In genomic region chr3:105674595-105675218, GRCm38 (mm10) we compare ENCODE assay signal across 9 mouse cellular contexts. TPM values are rescaled to one million over a fixed set of nuclear protein-coding genes. Genes with fewer than 3 reads are reported as not detected.
DNase-seq lines count a peak whose midpoint lies in the region; ATAC-seq and TF ChIP-seq lines count a peak whose summit lies in the region.
"Had no signal": no experiment of that assay in that cellular context is flagged by ENCODE, and none has a peak within 500 bp of the region (broad histone marks: within the 10 kb centered on the region; RNA-seq: fewer than 3 reads in every experiment).

No protein-coding gene starts in this region.

- no peaks in the 10 kb centered on the region for H3K27me3 ChIP-seq in intestine, postnatal 0 days (replicated peaks; ENCODE audit: control insufficient read depth, insufficient read depth, low read length)
- H3K27me3 ChIP-seq in midbrain, embryonic 13.5 days, result no peaks in the 10 kb centered on the region
- no peaks in the 10 kb centered on the region for H3K27me3 ChIP-seq in spleen, adult 2 months (ENCODE audit: control insufficient read depth, insufficient read depth, low read length)

- no peak overlapping the region for H3K27ac ChIP-seq in intestine, postnatal 0 days (ENCODE audit: low read depth, low read length)
- no peak overlapping the region for H3K27ac ChIP-seq in midbrain, embryonic 13.5 days
- no peak overlapping the region for H3K27ac ChIP-seq in spleen, adult 2 months (ENCODE audit: insufficient read depth, low read length)

- peaks cover 14% of the 10 kb centered on the region for H3K36me3 ChIP-seq in intestine, postnatal 0 days (ENCODE audit: control insufficient read depth, insufficient read depth)
- peaks cover 30% of the 10 kb centered on the region for H3K36me3 ChIP-seq in midbrain, embryonic 13.5 days
- H3K36me3 ChIP-seq in spleen, adult 2 months (ENCODE audit: control insufficient read depth, insufficient read depth, low read length), result peaks cover 16% of the 10 kb centered on the region

- peak; percentile 99 for TF ChIP-seq CTCF in intestine, postnatal 0 days (IDR thresholded peaks at IDR 0.05; ENCODE audit: low read depth)
- peak; percentile 53; the same call in 1 of the 2 replicates for TF ChIP-seq CTCF in spleen, adult 2 months (IDR thresholded peaks at IDR 0.05; ENCODE audit: extremely low read depth, insufficient read depth, insufficient read length, insufficient replicate concordance)

- DNase-seq in ovary, adult 18-20 months (ENCODE audit: low spot score), result peak; percentile 25
- DNase-seq in ovary, postnatal 10 days (ENCODE audit: low spot score), result no peak
- DNase-seq in cerebellum, postnatal 14 days, result peak; percentile 84 to 89
- DNase-seq in gastrocnemius, adult 18-20 months (ENCODE audit: low spot score), result peak; percentile 82
- DNase-seq in left cerebral cortex, postnatal 36 days (ENCODE audit: low spot score in 2 of 2), result peak; percentile 36 to 57
- DNase-seq in spleen, adult 2 months (ENCODE audit: low read depth in 1 of 2, low spot score in 2 of 2), result peak; percentile 54 to 70

- no peak overlapping the region for H3K4me3 ChIP-seq in intestine, postnatal 0 days (ENCODE audit: low read depth, low read length)
- no peak overlapping the region for H3K4me3 ChIP-seq in midbrain, embryonic 13.5 days (replicated peaks)
- no peak overlapping the region for H3K4me3 ChIP-seq in spleen, adult 2 months (ENCODE audit: extremely low read depth, insufficient read depth, insufficient read length)
- H3K4me3 ChIP-seq: myocyte had no signal

- WGBS in intestine, postnatal 0 days, result 17% methylated on average over 7 of the region's 7 CpGs
- WGBS in midbrain, embryonic 13.5 days, result 23% methylated on average over 7 of the region's 7 CpGs
- 25% methylated on average over 7 of the region's 7 CpGs for WGBS in spleen, adult 2 months

- no peak overlapping the region for H3K4me2 ChIP-seq in intestine, postnatal 0 days (replicated peaks; ENCODE audit: low read depth)
- no peak overlapping the region for H3K4me2 ChIP-seq in midbrain, embryonic 13.5 days (replicated peaks)

- H3K9me3 ChIP-seq in intestine, postnatal 0 days (ENCODE audit: control insufficient read depth), result no peaks in the 10 kb centered on the region
- no peaks in the 10 kb centered on the region for H3K9me3 ChIP-seq in midbrain, embryonic 13.5 days

- TF ChIP-seq POLR2A in spleen, adult 2 months (IDR thresholded peaks at IDR 0.05; ENCODE audit: low read depth, low read length), result no peak

- no peaks in the 10 kb centered on the region for H3K4me1 ChIP-seq in intestine, postnatal 0 days (replicated peaks; ENCODE audit: control insufficient read depth, insufficient read depth, low read length)
- no peaks in the 10 kb centered on the region for H3K4me1 ChIP-seq in midbrain, embryonic 13.5 days (replicated peaks)
- H3K4me1 ChIP-seq in spleen, adult 2 months (ENCODE audit: control insufficient read depth, insufficient read depth, insufficient read length), result no peaks in the 10 kb centered on the region

- peak; percentile 61; the same call in 1 of the 2 replicates for ATAC-seq in intestine, postnatal 0 days
- peak; percentile 80 for ATAC-seq in midbrain, embryonic 13.5 days

- intact Hi-C loops in left cerebral cortex, postnatal 36 days (cut with DNase I), result loop anchor here (5.0 kb wide), 1 partner anchor 223 kb away; no protein-coding TSS in a partner anchor

- H3K9ac ChIP-seq in intestine, postnatal 0 days (ENCODE audit: low read depth, low read length), result no peak overlapping the region
- no peak overlapping the region for H3K9ac ChIP-seq in midbrain, embryonic 13.5 days (replicated peaks)

RNA-seq across cellular contexts. Expression of gene Ddx20, which starts 12.7 kb away (rescaled TPM):
- total RNA-seq in gastrocnemius, adult 18-20 months (2021), result 10 to 100 TPM in 1 of 2 experiments, 1 to 10 TPM in 1; 8.7 to 11.0 TPM
- polyA plus RNA-seq in intestine, postnatal 0 days (2015; fragmentation: Nextera tagmentation; extraction: Ambion mirVana), result 11.4 and 12.8 TPM in 2 replicates
- 10 to 100 TPM; 11.1 to 11.3 TPM for total RNA-seq in left cerebral cortex, postnatal 36 days (2021)
- 31.0 and 32.0 TPM in 2 replicates for polyA plus RNA-seq in midbrain, embryonic 13.5 days (2015; fragmentation: Nextera tagmentation; extraction: Ambion mirVana)
- 10.7 and 35.7 TPM in 2 replicates for polyA plus RNA-seq in spleen, adult 2 months (2012; rRNA removed)

RNA-seq across cellular contexts. Expression of gene Inka2, which starts 29.7 kb away (rescaled TPM):
- 1 to 10 TPM; 2.4 to 2.7 TPM for total RNA-seq in gastrocnemius, adult 18-20 months (2021)
- 1.5 and 2.3 TPM in 2 replicates for polyA plus RNA-seq in intestine, postnatal 0 days (2015; fragmentation: Nextera tagmentation; extraction: Ambion mirVana)
- 100 to 1,000 TPM in 1 of 2 experiments, 10 to 100 TPM in 1; 95.7 to 106 TPM for total RNA-seq in left cerebral cortex, postnatal 36 days (2021)
- polyA plus RNA-seq in midbrain, embryonic 13.5 days (2015; fragmentation: Nextera tagmentation; extraction: Ambion mirVana), result 1.9 and 2.4 TPM in 2 replicates
- 0.66 and 0.68 TPM in 2 replicates for polyA plus RNA-seq in spleen, adult 2 months (2012; rRNA removed)
